Mouse (Mus musculus) heart, postnatal 0 days (tissue): ENCODE results near the gene Iqub.

Experiments
- CTCF ChIP-seq: IDR thresholded peaks from 2 replicates; pipeline ENCODE4 v1.5.1; 2016; ENCODE audit warnings: antibody characterized with exemption, control low read depth, low read depth
- EP300 ChIP-seq: IDR thresholded peaks from 2 replicates; pipeline ENCODE4 v1.6.1; 2016; ENCODE audit warnings: antibody characterized with exemption, low read depth

DNA sequence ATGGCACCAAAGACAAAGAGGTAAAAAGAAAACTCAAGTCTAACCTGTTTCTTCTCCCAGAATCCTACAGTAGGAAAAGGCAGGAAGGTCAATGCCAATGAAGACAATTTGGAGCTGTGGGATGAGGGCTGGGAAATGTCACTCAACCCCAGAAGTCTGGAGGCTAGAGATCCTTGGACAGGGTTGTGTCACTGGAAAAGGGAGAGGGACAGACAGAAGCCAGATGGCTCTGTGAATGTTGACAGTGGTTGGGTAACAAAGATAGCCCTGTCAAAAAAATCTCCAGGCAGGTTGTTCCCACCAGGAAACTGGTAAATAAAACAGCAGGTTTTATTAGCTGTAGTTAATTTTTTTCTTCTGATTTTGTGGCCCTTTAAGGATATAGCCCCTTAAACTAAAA is 27.5 kb upstream of the Iqub start:
- TF ChIP-seq CTCF (no peak), EP300 (0 out of 2 replicates have a peak, but pooled peaks have one; percentile 21)
